Mouse (Mus musculus): ENCODE measurements at regions not wholly inside any gene's neighbourhood (a gene's known extent, or its start where the extent isn't known, plus 50 kb on each side); places are given as distances from the start of the nearest gene placed in this dataset.

- DNase-seq (ENCODE audit: low spot score in 2 of 2): no peak
These were observed 936.8 kb upstream of the Lcorl start for GRCm38 (mm10) chr5:46794028-46794705.

GRCm38 (mm10) chr5:46791051-46791450, 933.6 kb upstream of the Lcorl start:
- DNase-seq (ENCODE audit: low spot score in 2 of 2): no peak

- peak in 1 of 2 experiments; percentile 27 for DNase-seq (ENCODE audit: low spot score in 2 of 2)
These were observed 933.1 kb upstream of the Lcorl start for GRCm38 (mm10) chr5:46790536-46790935.

- DNase-seq (ENCODE audit: low spot score in 2 of 2): no peak
These were observed 929.7 kb upstream of the Lcorl start for GRCm38 (mm10) chr5:46787079-46787478.

DNA sequence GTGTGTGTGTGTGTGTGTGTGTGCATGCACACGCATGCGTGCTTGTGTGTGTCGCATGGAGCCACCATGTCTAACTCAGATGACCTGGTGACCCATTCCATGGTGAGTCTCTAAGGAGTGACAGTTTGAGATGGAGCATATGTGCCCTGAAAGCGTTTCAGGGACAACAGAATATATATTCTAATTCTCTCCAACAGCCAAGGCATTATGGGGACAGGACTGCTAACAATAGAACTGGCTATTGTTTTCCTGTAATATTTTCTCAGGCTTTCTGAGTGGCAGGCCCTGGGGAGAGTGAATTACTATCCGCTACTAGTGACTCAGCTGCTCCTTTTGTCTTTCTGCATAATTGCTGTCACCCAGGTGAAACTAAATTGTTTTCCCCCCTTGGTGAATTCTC, 898.7 kb upstream of the Lcorl start:
- no peak for DNase-seq (ENCODE audit: low spot score in 2 of 2)

DNA sequence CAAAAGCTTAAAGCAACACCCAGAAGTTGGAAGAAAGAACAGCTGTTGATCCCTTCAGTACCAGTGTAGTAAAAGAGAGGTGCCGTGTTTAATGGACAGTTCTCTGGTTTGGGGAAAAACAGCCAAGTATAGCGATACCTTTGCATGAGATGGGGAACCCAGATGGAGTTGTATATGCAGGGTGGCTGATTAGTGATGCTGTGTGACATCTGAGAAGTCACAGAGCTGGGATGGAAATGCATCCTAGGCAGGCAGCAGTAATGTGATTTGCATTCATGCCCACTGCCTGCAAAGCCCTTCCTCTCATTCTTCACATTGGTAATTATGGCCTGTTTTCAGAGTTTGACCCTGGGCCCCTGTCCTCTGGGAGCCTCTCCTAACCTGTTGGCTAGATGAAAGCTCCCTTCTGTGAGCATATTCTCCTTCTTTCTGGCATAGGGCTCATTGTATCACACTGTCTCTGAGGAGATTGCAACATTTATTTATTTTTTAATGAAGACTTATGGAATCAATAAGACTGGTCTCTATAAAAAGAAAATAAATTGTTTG, 882.7 kb upstream of the Lcorl start:
- DNase-seq (ENCODE audit: low spot score in 2 of 2): no peak

DNA sequence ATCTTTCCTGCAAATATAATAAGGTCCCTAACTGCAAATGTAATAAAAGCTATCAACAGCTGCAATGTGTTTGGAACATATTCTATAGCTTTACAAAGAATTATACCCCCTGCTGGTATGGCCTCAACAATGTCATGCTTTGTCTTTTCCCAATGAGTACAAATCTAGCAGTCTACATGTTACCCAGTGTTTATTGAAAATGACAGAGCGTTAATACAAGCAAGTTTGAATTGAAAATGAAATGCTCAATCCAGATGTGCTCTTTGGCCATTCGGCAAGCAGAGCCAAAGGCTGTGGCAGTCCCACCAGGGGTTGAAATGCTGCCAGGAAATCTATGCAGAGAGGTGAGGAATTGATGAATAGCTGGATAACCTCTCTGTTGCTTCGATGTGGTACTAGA, 875.1 kb upstream of the Lcorl start:
- DNase-seq (ENCODE audit: low spot score in 2 of 2): no peak

DNA sequence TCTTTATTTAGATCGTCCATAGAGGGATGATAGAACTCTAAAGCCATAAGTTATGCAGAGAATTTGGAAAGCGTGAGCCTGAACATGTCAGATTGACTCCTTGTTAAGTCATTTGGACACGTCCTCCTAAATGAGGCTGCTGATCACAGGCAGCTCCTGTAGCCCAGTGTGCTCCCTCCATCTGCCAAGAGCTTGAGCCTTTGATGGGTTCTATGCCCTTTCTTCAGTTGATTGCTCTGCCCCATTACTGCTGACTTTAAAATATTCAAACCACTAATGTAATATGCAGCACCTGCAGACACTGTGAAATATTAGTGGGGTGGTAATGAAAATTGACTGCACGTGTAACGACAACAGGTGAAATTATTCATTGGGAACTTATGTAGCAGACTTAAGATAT, 874.6 kb upstream of the Lcorl start:
- no peak for DNase-seq (ENCODE audit: low spot score in 2 of 2)

GRCm38 (mm10) chr5:46731297-46731696, 873.9 kb upstream of the Lcorl start:
- no peak for DNase-seq (ENCODE audit: low spot score in 2 of 2)

- no peak for DNase-seq (ENCODE audit: low spot score in 2 of 2)
These were observed 852.2 kb upstream of the Lcorl start for GRCm38 (mm10) chr5:46709596-46709995.

GRCm38 (mm10) chr5:46707845-46708244, 850.4 kb upstream of the Lcorl start:
- no peak for DNase-seq (ENCODE audit: low spot score in 2 of 2)

GRCm38 (mm10) chr5:46707021-46707420, 849.6 kb upstream of the Lcorl start:
- DNase-seq (ENCODE audit: low spot score in 2 of 2): no peak

DNA sequence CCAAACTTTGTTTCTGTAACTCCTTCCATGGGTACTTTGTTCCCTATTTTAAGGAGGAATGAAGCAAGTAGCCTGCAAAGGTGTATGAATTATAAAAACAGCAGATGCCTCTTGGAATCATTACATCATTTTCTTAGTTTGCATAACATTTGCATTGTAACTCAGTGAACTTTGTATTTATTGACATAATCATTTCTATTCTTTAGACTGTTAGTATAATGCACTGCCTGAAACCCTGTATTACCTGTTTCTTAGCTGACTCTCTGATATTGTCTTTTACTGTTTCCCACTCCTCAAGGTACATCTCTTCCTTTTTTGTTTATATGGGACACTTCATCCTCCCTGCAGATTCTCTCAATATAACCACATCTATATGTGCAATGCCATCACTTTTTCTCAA, 820.6 kb upstream of the Lcorl start:
- no peak for DNase-seq (ENCODE audit: low spot score in 2 of 2)

DNA sequence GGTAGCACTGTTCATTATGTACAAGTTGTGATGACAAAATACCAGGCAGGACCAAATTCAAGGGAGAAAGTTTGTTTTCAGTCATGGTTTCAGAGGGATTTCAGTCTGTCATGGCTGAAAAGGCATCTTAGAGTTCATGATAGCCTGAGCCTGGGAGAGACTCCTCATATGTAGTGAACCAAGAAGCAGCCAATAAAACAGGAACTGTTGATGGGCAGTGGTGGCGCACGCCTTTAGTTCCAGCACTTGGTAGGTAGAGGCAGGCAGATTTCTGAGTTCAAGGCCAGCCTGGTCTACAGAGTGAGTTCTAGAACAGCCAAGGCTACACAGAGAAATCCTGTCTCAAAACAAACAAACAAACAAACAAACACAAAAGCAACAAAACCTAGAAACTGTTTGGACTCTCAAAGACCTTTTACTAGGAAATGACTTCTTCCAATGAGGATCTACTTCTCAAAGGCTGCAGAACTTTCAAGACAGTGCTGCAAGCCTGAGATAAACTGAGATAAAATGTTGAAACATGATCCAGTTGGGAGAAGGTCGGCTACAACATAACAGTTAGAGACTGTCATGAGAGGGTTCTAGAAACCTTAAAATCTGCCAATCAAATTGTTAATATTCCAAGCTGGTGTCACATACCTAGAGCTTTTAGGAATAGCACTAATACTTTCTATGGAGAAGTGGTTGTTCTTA, 817.5 kb upstream of the Lcorl start:
- no peak for DNase-seq (ENCODE audit: low spot score in 2 of 2)

GRCm38 (mm10) chr5:46673413-46673812, 816.0 kb upstream of the Lcorl start:
- DNase-seq (ENCODE audit: low spot score in 2 of 2): no peak

DNA sequence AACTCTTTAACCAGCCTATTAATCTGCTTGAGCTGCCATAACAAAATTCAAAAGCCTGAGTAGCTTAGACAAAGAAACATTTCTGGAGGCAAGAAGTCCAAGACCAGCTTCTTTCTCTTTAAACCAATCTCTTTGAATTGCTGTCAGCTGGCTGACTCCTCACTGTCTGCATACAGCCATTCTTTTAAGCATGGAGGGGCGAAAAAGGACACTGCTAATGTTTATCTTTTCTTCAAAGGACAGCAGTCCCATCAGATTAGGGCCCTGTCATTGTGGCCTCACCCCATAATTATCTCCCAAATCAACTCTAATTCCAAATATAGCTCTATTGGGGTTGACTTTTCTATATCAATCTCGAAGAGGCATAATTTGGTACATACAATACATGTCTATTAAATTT, 813.1 kb upstream of the Lcorl start:
- DNase-seq (ENCODE audit: low spot score in 2 of 2): no peak

- DNase-seq (ENCODE audit: low spot score in 2 of 2): no peak
These were observed 808.8 kb upstream of the Lcorl start for GRCm38 (mm10) chr5:46666250-46666649.

DNA sequence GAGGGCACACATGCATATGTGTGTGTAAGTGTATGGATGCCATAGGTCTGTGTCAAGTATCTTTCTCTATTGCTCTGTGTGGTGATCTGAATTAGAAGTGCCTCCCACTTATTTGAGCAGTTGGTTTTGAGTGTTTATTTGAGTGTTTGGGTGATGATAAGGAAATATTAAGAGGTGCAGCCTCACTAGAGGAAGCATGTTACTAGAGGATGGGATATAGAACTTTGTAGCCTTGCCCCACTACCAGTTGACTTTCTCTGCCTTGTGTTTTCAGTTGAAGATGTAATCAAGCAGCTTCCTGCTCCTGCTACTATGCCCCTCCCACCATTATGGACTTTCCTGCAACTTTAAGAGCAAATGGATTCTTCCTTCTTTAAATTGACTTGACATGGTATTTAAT, 799.6 kb upstream of the Lcorl start:
- DNase-seq (ENCODE audit: low spot score in 2 of 2): no peak

DNA sequence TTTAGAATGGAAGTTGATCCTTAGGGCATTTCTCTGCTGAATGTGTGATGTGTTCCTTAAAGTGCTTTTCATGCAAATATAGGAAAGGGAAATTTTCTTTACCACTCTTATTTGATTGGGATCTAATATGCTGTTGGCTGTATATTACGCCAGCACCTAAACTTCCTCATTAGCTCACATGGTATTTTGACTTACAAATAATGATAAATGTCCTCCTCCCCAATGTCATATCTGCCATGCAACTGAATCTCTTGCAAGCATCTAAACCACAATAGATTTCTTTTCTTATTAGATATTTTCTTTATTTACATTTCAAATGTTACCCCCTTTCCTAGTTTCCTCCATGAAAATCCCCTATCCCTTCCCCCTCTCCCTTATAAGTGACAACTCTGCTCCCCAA, 796.8 kb upstream of the Lcorl start:
- no peak for DNase-seq (ENCODE audit: low spot score in 2 of 2)

DNA sequence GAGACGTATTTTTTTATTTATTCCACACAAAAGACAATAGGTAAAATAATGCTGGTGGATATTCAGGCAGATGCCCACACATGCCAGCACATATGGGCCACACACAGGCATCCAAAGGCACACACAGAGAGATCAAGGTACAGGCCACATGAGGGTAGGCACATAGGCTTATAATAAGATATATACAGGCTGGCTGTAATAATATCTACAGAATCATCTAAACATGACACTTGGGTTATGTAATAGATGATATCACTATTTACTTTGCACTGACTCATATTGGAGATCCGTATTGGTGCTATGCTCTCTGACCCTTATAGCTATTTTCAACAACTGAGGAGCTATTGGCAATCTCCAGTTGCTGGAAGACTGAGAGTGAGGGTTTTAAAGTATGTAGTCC, 785.6 kb upstream of the Lcorl start:
- no peak for DNase-seq (ENCODE audit: low spot score in 2 of 2)

DNA sequence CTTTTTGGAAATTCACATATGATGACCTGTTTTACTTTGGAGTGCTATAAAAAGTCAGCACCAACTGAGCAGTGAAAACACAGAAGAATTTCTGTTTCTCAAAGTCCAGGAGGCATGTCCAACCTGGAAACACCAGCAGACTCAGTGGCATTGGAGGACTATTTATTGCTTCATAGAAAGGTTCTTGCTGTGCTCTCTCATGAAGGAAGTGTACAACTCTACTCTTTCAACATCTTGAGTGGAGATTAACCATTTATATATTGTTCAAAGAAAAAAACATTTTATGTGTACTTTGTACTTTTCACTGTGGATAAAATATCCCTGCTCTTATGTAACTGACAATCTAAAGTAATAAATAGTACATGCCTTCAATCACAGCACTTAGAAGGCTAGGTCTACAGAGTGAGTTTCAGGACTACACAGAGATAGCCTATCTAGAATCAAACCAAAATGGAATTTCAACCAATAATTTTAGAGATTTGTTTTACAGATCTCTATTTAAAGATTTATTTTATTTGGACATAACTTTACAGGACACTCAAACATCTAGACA, 777.8 kb upstream of the Lcorl start:
- DNase-seq (ENCODE audit: low spot score in 2 of 2): no peak
